Mouse (Mus musculus): ENCODE data around the gene Pcbp4. TPM values are rescaled to one million over a fixed set of nuclear protein-coding genes. Genes with fewer than 3 reads are reported as not detected.

The Pcbp4 gene
- polyA plus RNA-seq, 2 experiments = 5.7 to 11.3 TPM

- Histone ChIP-seq H3K4me3 (ENCODE audit: insufficient read depth in 1 of 2, low read depth in 2 of 2, low read length in 2 of 2) (peak within 1 kb of the TSS; percentile 76 to 94), H3K36me3 (replicated peaks; ENCODE audit: control insufficient read depth, insufficient read depth, low read depth) (peaks cover 28% of the 10 kb centered on the region), H3K4me1 (replicated peaks; ENCODE audit: control insufficient read depth in 2 of 2, insufficient read depth in 2 of 2, low read length in 1 of 2) (peaks cover 11 to 32% of the 10 kb centered on the region in 2 experiments), H3K4me2 (ENCODE audit: low read depth) (peak within 1 kb of the TSS; percentile 79), H3K27ac (peak within 1 kb of the TSS; percentile 60), H3K27me3 (ENCODE audit: control insufficient read depth, insufficient read depth, low read length) (no peaks in the 10 kb centered on the region), H3K9me3 (ENCODE audit: control insufficient read depth, low read length) (no peaks in the 10 kb centered on the region), H3K9ac (replicated peaks) (peak within 1 kb of the TSS; percentile 87)
- peak; percentile 85 for ATAC-seq (ENCODE audit: insufficient read depth)
- peak; percentile 87 to 91 (median 88) for DNase-seq (ENCODE audit: low read depth in 3 of 3, low spot score in 3 of 3)
- under 1% methylated on average over 55 of the region's 55 CpGs for WGBS (ENCODE audit: insufficient replicate concordance)
- TF ChIP-seq EP300 (IDR thresholded peaks at IDR 0.05; ENCODE audit: low read depth) (0 out of 2 replicates have a peak, but pooled peaks have one; percentile 21), CTCF (IDR thresholded peaks at IDR 0.05; ENCODE audit: low read depth) (no peak)
Measured at GRCm38 (mm10) chr9:106429221-106430014, 23.7 kb upstream of the Pcbp4 start, which contains the start of gene Rpl29. Gene Rpl29, plus strand, starts transcription at chr9:106429454.

GRCm38 (mm10) chr9:106430015-106430264 lies 23.2 kb upstream of the Pcbp4 start:
- ATAC-seq (ENCODE audit: insufficient read depth) = no peak
- H3K27ac ChIP-seq = peak overlapping the region; percentile 59
- TF ChIP-seq EP300 (IDR thresholded peaks at IDR 0.05; ENCODE audit: low read depth) = no peak
- TF ChIP-seq CTCF (IDR thresholded peaks at IDR 0.05; ENCODE audit: low read depth) = no peak

GRCm38 (mm10) chr9:106433389-106433788 lies 19.7 kb upstream of the Pcbp4 start:
- no peak overlapping the region for H3K4me3 ChIP-seq (ENCODE audit: insufficient read depth in 1 of 2, low read depth in 2 of 2, low read length in 2 of 2)
- peaks cover 28% of the 10 kb centered on the region for H3K36me3 ChIP-seq (replicated peaks; ENCODE audit: control insufficient read depth, insufficient read depth, low read depth)
- peak overlapping the region; percentile 31 for H3K27ac ChIP-seq
- no peak overlapping the region for H3K4me2 ChIP-seq (ENCODE audit: low read depth)
- H3K9me3 ChIP-seq (ENCODE audit: control insufficient read depth, low read length) = no peaks in the 10 kb centered on the region
- DNase-seq (ENCODE audit: low read depth in 3 of 3, low spot score in 3 of 3) = no peak
- no peak for ATAC-seq (ENCODE audit: insufficient read depth)
- no peak overlapping the region for H3K9ac ChIP-seq (replicated peaks)
- H3K4me1 ChIP-seq (replicated peaks; ENCODE audit: control insufficient read depth in 2 of 2, insufficient read depth in 2 of 2, low read length in 1 of 2) = peaks cover 19 to 47% of the 10 kb centered on the region in 2 experiments
- H3K27me3 ChIP-seq (ENCODE audit: control insufficient read depth, insufficient read depth, low read length) = no peaks in the 10 kb centered on the region
- no peak for TF ChIP-seq CTCF (IDR thresholded peaks at IDR 0.05; ENCODE audit: low read depth)
- TF ChIP-seq EP300 (IDR thresholded peaks at IDR 0.05; ENCODE audit: low read depth) = no peak
- 62% methylated on average over 7 of the region's 7 CpGs for WGBS (ENCODE audit: insufficient replicate concordance)

More at GRCm38 (mm10) chr9:106430015-106430264, 23.2 kb upstream of the Pcbp4 start:
- no peaks in the 10 kb centered on the region for H3K9me3 ChIP-seq (ENCODE audit: control insufficient read depth, low read length)
- H3K9ac ChIP-seq (replicated peaks) = peak overlapping the region; percentile 87
- WGBS (ENCODE audit: insufficient replicate concordance) = 3% methylated on average over 4 of the region's 4 CpGs
- H3K27me3 ChIP-seq (ENCODE audit: control insufficient read depth, insufficient read depth, low read length) = no peaks in the 10 kb centered on the region
- peak overlapping the region; percentile 79 for H3K4me2 ChIP-seq (ENCODE audit: low read depth)
- no peak for DNase-seq (ENCODE audit: low read depth in 3 of 3, low spot score in 3 of 3)
- peaks cover 11 to 33% of the 10 kb centered on the region in 2 experiments for H3K4me1 ChIP-seq (replicated peaks; ENCODE audit: control insufficient read depth in 2 of 2, insufficient read depth in 2 of 2, low read length in 1 of 2)
- H3K4me3 ChIP-seq (ENCODE audit: insufficient read depth in 1 of 2, low read depth in 2 of 2, low read length in 2 of 2) = peak overlapping the region; percentile 76 to 94
- peaks cover 28% of the 10 kb centered on the region for H3K36me3 ChIP-seq (replicated peaks; ENCODE audit: control insufficient read depth, insufficient read depth, low read depth)

- H3K9me3 ChIP-seq (ENCODE audit: control insufficient read depth, low read length) = no peaks in the 10 kb centered on the region
- H3K27ac ChIP-seq = no peak overlapping the region
- peaks cover 22 to 39% of the 10 kb centered on the region in 2 experiments for H3K4me1 ChIP-seq (replicated peaks; ENCODE audit: control insufficient read depth in 2 of 2, insufficient read depth in 2 of 2, low read length in 1 of 2)
- WGBS (ENCODE audit: insufficient replicate concordance) = 81% methylated on average over 9 of the region's 9 CpGs
- H3K27me3 ChIP-seq (ENCODE audit: control insufficient read depth, insufficient read depth, low read length) = no peaks in the 10 kb centered on the region
- H3K4me3 ChIP-seq (ENCODE audit: insufficient read depth in 1 of 2, low read depth in 2 of 2, low read length in 2 of 2) = no peak overlapping the region
- H3K9ac ChIP-seq (replicated peaks) = no peak overlapping the region
- DNase-seq (ENCODE audit: low read depth in 3 of 3, low spot score in 3 of 3) = no peak
- H3K36me3 ChIP-seq (replicated peaks; ENCODE audit: control insufficient read depth, insufficient read depth, low read depth) = peaks cover 20% of the 10 kb centered on the region
- TF ChIP-seq CTCF (IDR thresholded peaks at IDR 0.05; ENCODE audit: low read depth) (no peak), EP300 (IDR thresholded peaks at IDR 0.05; ENCODE audit: low read depth) (no peak)
- peak overlapping the region; percentile 72 for H3K4me2 ChIP-seq (ENCODE audit: low read depth)
- ATAC-seq (ENCODE audit: insufficient read depth) = no peak
Measured at GRCm38 (mm10) chr9:106436566-106436965, 16.5 kb upstream of the Pcbp4 start.

GRCm38 (mm10) chr9:106442680-106443079 lies 10.4 kb upstream of the Pcbp4 start:
- Histone ChIP-seq H3K4me2 (ENCODE audit: low read depth) (no peak overlapping the region), H3K27me3 (ENCODE audit: control insufficient read depth, insufficient read depth, low read length) (no peaks in the 10 kb centered on the region), H3K27ac (no peak overlapping the region), H3K9me3 (ENCODE audit: control insufficient read depth, low read length) (no peaks in the 10 kb centered on the region), H3K4me3 (ENCODE audit: insufficient read depth in 1 of 2, low read depth in 2 of 2, low read length in 2 of 2) (no peak overlapping the region), H3K36me3 (replicated peaks; ENCODE audit: control insufficient read depth, insufficient read depth, low read depth) (no peaks in the 10 kb centered on the region), H3K9ac (replicated peaks) (no peak overlapping the region), H3K4me1 (replicated peaks; ENCODE audit: control insufficient read depth in 2 of 2, insufficient read depth in 2 of 2, low read length in 1 of 2) (peaks cover 12 to 22% of the 10 kb centered on the region in 2 experiments)
- 66% methylated on average over 5 of the region's 5 CpGs for WGBS (ENCODE audit: insufficient replicate concordance)
- DNase-seq (ENCODE audit: low read depth in 3 of 3, low spot score in 3 of 3) (no peak), ATAC-seq (ENCODE audit: insufficient read depth) (no peak)
- TF ChIP-seq EP300 (IDR thresholded peaks at IDR 0.05; ENCODE audit: low read depth) = no peak
- TF ChIP-seq CTCF (IDR thresholded peaks at IDR 0.05; ENCODE audit: low read depth) = peak; percentile 43
